Mouse (Mus musculus) lung, embryonic 14.5 days (tissue): ENCODE measurements around the gene Kbtbd13. TPM values are rescaled to one million over a fixed set of nuclear protein-coding genes. Genes with fewer than 3 reads are reported as not detected.

Experiments used
- ATAC-seq: fragments of 200-750 bp; cut with Nextera tagmentation; 2 replicates; pipeline ENCODE4 v1.8.0; 2017; ENCODE audit warnings: mild to moderate bottlenecking, moderate TSS enrichment, moderate library complexity; ENCODE audit not compliant: insufficient read depth
- DNase-seq: peaks from one replicate; pipeline ENCODE4 v3.0.0-alpha.2; 2015
- H3K27ac ChIP-seq: fragments of 300-500 bp; sonication (generic); 2 replicates; pipeline ENCODE4 v1.5.1; 2014; ENCODE audit warnings: low read depth, mild to moderate bottlenecking, moderate library complexity
- H3K27me3 ChIP-seq: fragments of 300-500 bp; sonication (generic); 2 replicates; pipeline ENCODE4 v1.6.1; 2014; ENCODE audit warnings: low read length, control low read depth; ENCODE audit not compliant: insufficient read depth
- H3K36me3 ChIP-seq: fragments of 300-500 bp; sonication (generic); 2 replicates; pipeline ENCODE4 v1.6.1; 2014; ENCODE audit warnings: control low read depth; ENCODE audit not compliant: insufficient read depth
- H3K4me1 ChIP-seq: fragments of 300-500 bp; sonication (generic); 2 replicates; pipeline ENCODE4 v1.6.1; 2014; ENCODE audit warnings: antibody characterized with exemption, control low read depth; ENCODE audit not compliant: insufficient read depth
- H3K4me2 ChIP-seq: fragments of 300-500 bp; sonication (generic); 2 replicates; pipeline ENCODE4 v1.6.1; 2014; ENCODE audit warnings: mild to moderate bottlenecking
- H3K4me3 ChIP-seq: fragments of 300-500 bp; sonication (generic); 2 replicates; pipeline ENCODE4 v1.5.1; 2014; ENCODE audit warnings: low read depth, low read length
- H3K9ac ChIP-seq: fragments of 300-500 bp; sonication (generic); 2 replicates; pipeline ENCODE4 v1.6.1; 2014
- H3K9me3 ChIP-seq: fragments of 300-500 bp; sonication (generic); 2 replicates; pipeline ENCODE4 v1.6.1; 2016; ENCODE audit warnings: low read depth, low read length, control low read depth
- CTCF ChIP-seq: IDR thresholded peaks from 2 replicates; pipeline ENCODE4 v1.5.1; 2016; ENCODE audit warnings: antibody characterized with exemption, low read depth
- WGBS: fragments of 180-500 bp; shearing (Covaris S2); extraction: QIAGEN DNeasy Blood & Tissue Kit; methylation state at CpG from one replicate; pipeline ENCODE4 v1.1.7; 2014; 5-methylcytosine and 5-hydroxymethylcytosine counted together
- polyA plus RNA-seq: library from polyadenylated mRNA; unstranded; fragments of >200 nt; fragmentation: Nextera tagmentation; extraction: Ambion mirVana; gene quantifications from 2 replicates; pipeline ENCODE4 v1.2.1, GENCODE M21; 2014

Gene Kbtbd13
- polyA plus RNA-seq = 4.2 and 4.5 TPM in 2 replicates

DNA sequence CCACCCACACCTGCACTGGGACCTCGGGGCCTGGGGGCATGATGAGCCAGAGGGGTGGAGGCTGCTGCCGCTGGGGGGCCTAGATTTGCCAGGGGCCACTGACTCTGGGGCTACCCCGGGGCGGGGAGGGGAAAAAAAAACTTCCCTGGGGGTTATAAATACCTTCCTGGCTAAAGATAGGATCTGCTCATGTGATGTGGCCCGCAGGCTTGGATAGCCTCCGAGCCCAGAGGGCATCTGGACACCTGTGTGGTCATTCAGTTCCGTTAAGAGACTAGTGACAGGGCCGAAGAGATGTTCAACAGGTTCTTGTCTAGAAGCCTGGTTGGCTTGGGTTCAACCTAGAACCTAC is at the start of gene Kbtbd13:
Gene Kbtbd13, minus strand, starts transcription at position 40 of the 352 bp plus-strand sequence.
- Histone ChIP-seq H3K4me2 (peak within 1 kb of the TSS; percentile 72), H3K9me3 (no peaks in the 10 kb centered on the region), H3K9ac (peak within 1 kb of the TSS; percentile 45), H3K36me3 (no peaks in the 10 kb centered on the region), H3K27me3 (peaks cover 24% of the 10 kb centered on the region), H3K4me1 (peaks cover 11% of the 10 kb centered on the region; the same call in 1 of the 2 replicates), H3K27ac (0 out of 2 replicates have a peak within 1 kb of the TSS, but pooled peaks have one; percentile 6), H3K4me3 (peak within 1 kb of the TSS; percentile 42)
- no peak for TF ChIP-seq CTCF
- 31% methylated on average over 8 of the region's 8 CpGs for WGBS
- no peak for DNase-seq
- ATAC-seq = no peak

DNA sequence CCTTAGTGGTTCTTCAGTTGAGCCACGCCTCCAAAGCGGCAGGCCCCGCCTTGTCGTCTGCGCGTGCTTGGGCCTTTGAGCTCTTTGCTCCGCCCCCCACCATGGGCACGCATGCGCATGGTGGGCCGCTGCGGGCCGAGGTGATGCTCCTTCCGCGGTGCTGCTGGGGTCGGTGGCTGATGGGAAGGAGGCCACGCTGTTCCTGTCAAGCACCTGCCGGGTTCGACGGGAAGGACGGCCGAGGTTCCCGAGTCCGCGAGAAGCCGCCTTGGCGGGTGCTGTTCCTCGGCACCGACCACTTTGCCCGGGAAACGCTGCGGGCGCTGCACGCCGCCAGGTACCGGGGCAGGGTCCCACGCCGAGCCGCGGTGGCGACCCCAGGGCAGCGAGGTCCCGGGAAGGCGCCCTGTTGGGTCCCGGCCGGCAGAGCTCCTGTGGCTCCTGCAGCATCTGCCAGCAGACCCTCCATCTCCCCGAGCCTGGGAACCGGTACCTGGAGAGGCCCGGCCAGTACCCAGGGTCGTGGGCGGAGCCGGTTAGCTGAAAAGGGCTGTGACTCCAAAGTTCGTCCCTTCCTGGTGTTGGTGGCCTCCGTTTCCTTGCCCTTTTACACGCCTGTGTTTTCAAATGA is 44.3 kb upstream of the Kbtbd13 start, which contains the start of gene Mtfmt:
Gene Mtfmt, plus strand, starts transcription at position 112 of the 631 bp plus-strand sequence.
- Histone ChIP-seq H3K27me3 (no peaks in the 10 kb centered on the region), H3K4me3 (peak within 1 kb of the TSS; percentile 95), H3K36me3 (peaks cover 9% of the 10 kb centered on the region; the same call in 1 of the 2 replicates), H3K9me3 (no peaks in the 10 kb centered on the region), H3K4me1 (no peaks in the 10 kb centered on the region), H3K9ac (peak within 1 kb of the TSS; percentile 78), H3K4me2 (peak within 1 kb of the TSS; percentile 68), H3K27ac (no peak within 1 kb of the TSS)
- ATAC-seq (peak; percentile 91), DNase-seq (peak; percentile 99)
- 0% methylated on average over 54 of the region's 54 CpGs for WGBS
- TF ChIP-seq CTCF = no peak

DNA sequence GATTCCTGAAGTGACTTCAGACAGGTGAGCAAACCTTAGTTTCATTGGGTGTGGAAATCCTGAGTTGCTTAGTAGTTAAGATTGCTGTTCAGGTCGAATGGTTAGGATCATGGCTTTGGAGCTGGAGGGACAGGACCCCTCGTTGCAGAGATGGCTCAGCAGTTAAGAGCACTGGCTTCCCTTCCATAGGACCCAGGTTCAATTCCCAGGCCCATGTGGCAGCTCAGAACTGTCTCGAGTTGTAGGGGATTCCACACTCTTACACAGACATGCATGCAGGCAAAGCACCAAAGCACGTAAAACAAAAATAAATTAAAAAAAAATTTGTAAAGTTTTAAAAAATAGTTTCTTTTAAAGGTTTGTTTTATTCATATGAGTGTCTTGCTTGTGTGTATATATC is 43.8 kb upstream of the Kbtbd13 start:
- 61% methylated on average over 4 of the region's 4 CpGs for WGBS
- H3K4me2 ChIP-seq = no peak overlapping the region
- H3K4me1 ChIP-seq = no peaks in the 10 kb centered on the region
- no peaks in the 10 kb centered on the region for H3K9me3 ChIP-seq
- no peak overlapping the region for H3K27ac ChIP-seq
- no peak overlapping the region for H3K9ac ChIP-seq
- no peak overlapping the region; the same call in 1 of the 2 replicates for H3K4me3 ChIP-seq
- peak; percentile 25; the same call in 1 of the 2 replicates for ATAC-seq
- H3K36me3 ChIP-seq = peaks cover 4% of the 10 kb centered on the region; the same call in 1 of the 2 replicates
- no peak for DNase-seq
- H3K27me3 ChIP-seq = no peaks in the 10 kb centered on the region
- no peak for TF ChIP-seq CTCF

DNA sequence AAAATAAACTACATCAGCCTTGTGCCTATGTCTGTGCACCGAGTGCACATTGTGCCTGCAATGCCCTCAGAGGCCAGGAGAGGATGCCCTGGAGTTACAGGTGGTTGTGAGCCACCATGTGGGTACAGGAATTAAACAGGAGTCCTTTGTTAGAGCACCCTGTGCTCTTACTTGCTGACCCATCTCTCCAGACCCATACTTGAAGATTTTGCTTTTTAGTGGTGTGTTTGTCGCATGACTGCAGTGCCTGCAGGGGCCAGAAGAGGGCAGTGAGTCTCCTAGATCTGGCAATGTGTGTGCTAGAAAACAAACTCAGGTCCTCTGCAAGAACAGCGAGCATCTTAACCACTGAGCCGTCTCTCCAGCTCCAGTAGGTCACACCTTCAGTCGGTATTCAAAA is 42.7 kb upstream of the Kbtbd13 start:
- H3K9ac ChIP-seq = no peak overlapping the region
- H3K4me1 ChIP-seq = no peaks in the 10 kb centered on the region
- DNase-seq (peak; percentile 65), ATAC-seq (no peak)
- H3K4me2 ChIP-seq = no peak overlapping the region
- WGBS = 56% methylated on average over 5 of the region's 5 CpGs
- no peaks in the 10 kb centered on the region for H3K9me3 ChIP-seq
- H3K27me3 ChIP-seq = no peaks in the 10 kb centered on the region
- no peak overlapping the region for H3K4me3 ChIP-seq
- 0 out of 2 replicates have a peak, but pooled peaks cover 3% of the 10 kb centered on the region for H3K36me3 ChIP-seq
- H3K27ac ChIP-seq = no peak overlapping the region
- TF ChIP-seq CTCF = peak; percentile 61

DNA sequence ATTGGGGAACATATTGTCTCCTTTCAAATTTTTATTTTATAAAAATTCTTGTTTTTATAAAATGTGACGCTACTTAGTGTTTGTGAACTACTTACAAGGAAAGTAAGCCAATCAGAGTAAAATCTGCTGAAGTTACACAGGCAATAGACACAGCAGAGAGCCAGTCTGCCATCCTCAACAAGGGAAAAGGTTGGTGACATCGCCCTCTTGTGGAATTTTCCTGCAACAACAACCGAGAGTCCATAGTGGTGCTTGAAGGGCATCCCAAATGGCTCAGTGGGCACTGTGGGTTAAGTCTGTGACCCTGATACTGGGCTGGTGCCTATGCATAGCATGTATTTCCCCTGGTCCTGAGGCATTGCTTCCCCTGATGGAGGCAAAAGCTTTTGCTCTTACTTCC is 40.8 kb upstream of the Kbtbd13 start:
- peak; percentile 93 for TF ChIP-seq CTCF
- Histone ChIP-seq H3K27me3 (no peaks in the 10 kb centered on the region), H3K27ac (no peak overlapping the region), H3K4me2 (no peak overlapping the region), H3K4me1 (no peaks in the 10 kb centered on the region), H3K36me3 (no peaks in the 10 kb centered on the region), H3K9me3 (no peaks in the 10 kb centered on the region), H3K9ac (no peak overlapping the region), H3K4me3 (no peak overlapping the region)
- DNase-seq (peak; percentile 94), ATAC-seq (peak; percentile 54; the same call in 1 of the 2 replicates)
- under 1% methylated on average over 3 of the region's 3 CpGs for WGBS

DNA sequence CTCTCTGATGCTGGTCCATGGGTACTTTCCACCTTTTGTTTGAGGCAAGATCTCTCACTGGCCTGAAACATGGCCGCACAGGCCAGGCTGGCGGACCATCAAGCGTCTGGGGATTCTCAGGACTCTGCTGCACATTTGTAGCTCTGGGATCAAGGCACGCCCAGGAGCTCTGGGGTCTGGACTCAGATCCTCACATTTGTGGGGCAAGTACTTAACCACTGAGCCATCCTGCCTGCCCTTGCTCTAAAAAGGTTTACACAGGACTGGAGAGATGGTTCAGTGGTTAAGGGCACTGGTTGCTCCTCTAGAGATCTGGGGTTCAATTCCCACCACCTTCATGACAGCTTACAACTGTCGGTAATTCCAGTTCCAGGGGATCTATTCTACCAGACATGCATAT is 39.5 kb upstream of the Kbtbd13 start:
- Histone ChIP-seq H3K9ac (no peak overlapping the region), H3K4me3 (no peak overlapping the region), H3K9me3 (no peaks in the 10 kb centered on the region), H3K36me3 (no peaks in the 10 kb centered on the region), H3K27me3 (no peaks in the 10 kb centered on the region), H3K27ac (no peak overlapping the region), H3K4me2 (no peak overlapping the region), H3K4me1 (no peaks in the 10 kb centered on the region)
- TF ChIP-seq CTCF = no peak
- ATAC-seq (no peak), DNase-seq (no peak)
- WGBS = 84% methylated on average over 5 of the region's 5 CpGs

DNA sequence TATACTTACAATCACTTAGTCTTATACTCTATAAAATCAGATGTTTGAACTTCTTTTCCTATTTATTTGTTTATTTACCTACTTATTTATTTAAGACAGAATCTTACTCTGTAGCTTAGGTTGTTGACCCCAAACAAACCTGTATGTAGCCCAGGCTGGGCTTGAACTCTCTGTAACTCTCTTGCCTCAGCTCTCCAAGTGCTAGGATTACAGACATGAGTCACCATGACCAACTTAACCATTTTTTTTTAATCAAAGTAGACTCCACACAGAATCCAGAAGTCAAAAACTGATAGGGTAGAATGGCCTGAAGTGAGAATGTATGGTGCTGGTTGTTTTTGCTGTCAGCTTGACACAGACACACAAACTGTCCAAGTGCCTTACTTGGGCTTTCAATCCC is 38.9 kb upstream of the Kbtbd13 start:
- DNase-seq (no peak), ATAC-seq (no peak)
- Histone ChIP-seq H3K27me3 (no peaks in the 10 kb centered on the region), H3K9ac (no peak overlapping the region), H3K9me3 (no peaks in the 10 kb centered on the region), H3K36me3 (no peaks in the 10 kb centered on the region), H3K27ac (no peak overlapping the region), H3K4me3 (no peak overlapping the region), H3K4me2 (no peak overlapping the region), H3K4me1 (no peaks in the 10 kb centered on the region)
- TF ChIP-seq CTCF = no peak
